Mouse (Mus musculus) lung, postnatal 0 days (tissue): ENCODE data around the gene Nexn.

ENCODE experiments used
- CTCF ChIP-seq: IDR thresholded peaks from 2 replicates; pipeline ENCODE4 v1.5.1; 2016; ENCODE audit warnings: antibody characterized with exemption, mild to moderate bottlenecking
- EP300 ChIP-seq: IDR thresholded peaks from 2 replicates; pipeline ENCODE4 v1.6.1; 2016; ENCODE audit warnings: antibody characterized with exemption, mild to moderate bottlenecking, control low read depth

DNA sequence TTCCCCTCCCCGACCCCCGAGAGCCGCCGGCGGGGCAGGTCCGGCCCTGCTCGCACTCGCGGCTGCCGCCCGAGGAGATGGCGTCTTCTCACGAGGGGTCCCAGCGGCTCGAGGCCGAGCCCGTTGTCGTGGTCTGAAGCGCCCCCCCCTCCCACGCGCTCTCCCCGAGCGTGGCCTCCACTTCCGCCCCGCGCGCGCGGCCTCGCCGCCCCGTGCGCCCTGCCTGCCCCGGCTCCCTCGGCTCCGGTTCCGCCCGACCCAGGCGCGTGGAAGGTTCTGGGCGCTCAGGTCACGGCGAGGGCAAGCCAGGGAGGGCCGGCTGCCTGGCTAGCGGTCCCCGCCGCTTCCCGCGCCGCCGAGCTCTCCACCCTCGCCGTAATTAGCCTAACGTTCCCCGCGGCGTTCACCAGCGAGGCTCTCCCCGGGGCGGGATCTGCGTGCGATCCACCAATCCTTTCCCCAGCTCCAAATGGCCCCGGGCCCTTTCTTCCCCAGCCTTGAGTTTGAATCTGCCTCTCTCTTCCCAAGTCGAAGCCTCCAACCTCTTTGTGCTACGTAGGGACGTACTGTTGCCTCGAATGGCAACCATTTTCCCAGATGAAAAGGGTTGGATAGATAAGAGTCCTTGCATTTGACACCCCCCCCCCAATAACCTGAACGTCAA, 55.3 kb downstream of the Nexn start:
- no peak for TF ChIP-seq CTCF
- TF ChIP-seq EP300: no peak
